Mouse (Mus musculus) small intestine, adult 2 months (tissue): ENCODE measurements around the gene Hsd17b12. TPM values are rescaled to one million over a fixed set of nuclear protein-coding genes. Genes with fewer than 3 reads are reported as not detected.
A peak's percentile ranks its signal among the peaks of the same experiment; 100 is the strongest.

Source experiments
- H3K27ac ChIP-seq: fragments of 200-500 bp; 2 replicates; pipeline ENCODE4 v1.5.1; 2012; ENCODE audit warnings: low read depth, low read length, control low read depth, inconsistent platforms; ENCODE audit not compliant: insufficient read depth
- H3K27me3 ChIP-seq: fragments of 200-500 bp; 2 replicates; pipeline ENCODE4 v1.6.1; 2012; ENCODE audit warnings: mild to moderate bottlenecking, moderate library complexity, low read length, inconsistent platforms; ENCODE audit not compliant: control insufficient read depth, insufficient read depth
- H3K36me3 ChIP-seq: fragments of 200-500 bp; 2 replicates; pipeline ENCODE4 v1.6.1; 2012; ENCODE audit warnings: mild to moderate bottlenecking, low read length, control low read depth, inconsistent platforms; ENCODE audit not compliant: control insufficient read depth, insufficient read depth
- H3K4me1 ChIP-seq: fragments of 200-500 bp; 2 replicates; pipeline ENCODE4 v1.6.1; 2012; ENCODE audit warnings: low read length, inconsistent platforms, mixed read lengths; ENCODE audit not compliant: control insufficient read depth, insufficient read depth, insufficient read length
- H3K4me3 ChIP-seq: fragments of 200-500 bp; 2 replicates; pipeline ENCODE4 v1.5.1; 2012; ENCODE audit warnings: low read depth, mild to moderate bottlenecking, control low read depth, inconsistent platforms, low read length, moderate library complexity
- CTCF ChIP-seq: fragments of 200-500 bp; IDR thresholded peaks from 2 replicates; pipeline ENCODE4 v1.5.1; 2012; ENCODE audit warnings: low read depth, mild to moderate bottlenecking, control low read depth, inconsistent platforms, low read length, moderate library complexity, mixed read lengths; ENCODE audit not compliant: insufficient replicate concordance, insufficient read length; ENCODE audit errors: extremely low read depth
- POLR2A ChIP-seq: fragments of 200-500 bp; IDR thresholded peaks from 2 replicates; pipeline ENCODE4 v1.6.1; 2012; ENCODE audit warnings: low read depth, mild to moderate bottlenecking, control low read depth, inconsistent platforms, low read length, moderate library complexity
- WGBS: fragments of 180-500 bp; shearing (Covaris S2); methylation state at CpG from one replicate; pipeline ENCODE4 v1.1.7; 2018; 5-methylcytosine and 5-hydroxymethylcytosine counted together
- polyA plus RNA-seq: library from polyadenylated mRNA; depleted of rRNA; stranded (reverse); fragments of >200 nt; gene quantifications from 2 replicates; pipeline ENCODE4 v1.2.3, GENCODE M21; 2012

Hsd17b12 gene
- polyA plus RNA-seq, 1 experiment, result 11.6 TPM

GRCm38 (mm10) chr2:94050901-94051300 lies 106.9 kb downstream of the Hsd17b12 start:
- Histone ChIP-seq H3K27ac (no peak overlapping the region), H3K27me3 (no peaks in the 10 kb centered on the region), H3K4me3 (no peak overlapping the region), H3K36me3 (peaks cover 2% of the 10 kb centered on the region; the same call in 1 of the 2 replicates), H3K4me1 (no peaks in the 10 kb centered on the region)
- 97% methylated on average over 3 of the region's 3 CpGs for WGBS
- no peak for TF ChIP-seq CTCF

- Histone ChIP-seq H3K4me3 (no peak overlapping the region), H3K27me3 (no peaks in the 10 kb centered on the region), H3K36me3 (peaks cover 2% of the 10 kb centered on the region; the same call in 1 of the 2 replicates), H3K4me1 (peaks cover 2% of the 10 kb centered on the region; the same call in 1 of the 2 replicates), H3K27ac (no peak overlapping the region)
- WGBS, result 62% methylated on average over 5 of the region's 5 CpGs
- TF ChIP-seq POLR2A (no peak), CTCF (no peak)
These were observed 108.1 kb downstream of the Hsd17b12 start for GRCm38 (mm10) chr2:94049471-94050176.

- 75% methylated on average over 5 of the region's 5 CpGs for WGBS
- Histone ChIP-seq H3K4me1 (peaks cover 5% of the 10 kb centered on the region; the same call in 1 of the 2 replicates), H3K36me3 (peaks cover 2% of the 10 kb centered on the region; the same call in 1 of the 2 replicates), H3K4me3 (no peak overlapping the region), H3K27me3 (no peaks in the 10 kb centered on the region), H3K27ac (no peak overlapping the region)
- TF ChIP-seq CTCF (no peak), POLR2A (no peak)
These were observed 108.9 kb downstream of the Hsd17b12 start for GRCm38 (mm10) chr2:94048733-94049470.

- TF ChIP-seq POLR2A (no peak), CTCF (no peak)
- H3K4me1 ChIP-seq, result peaks cover 5% of the 10 kb centered on the region; the same call in 1 of the 2 replicates
- H3K36me3 ChIP-seq, result peaks cover 2% of the 10 kb centered on the region; the same call in 1 of the 2 replicates
- no peak overlapping the region for H3K27ac ChIP-seq
- 85% methylated on average over 1 of the region's 1 CpGs for WGBS
- H3K4me3 ChIP-seq, result no peak overlapping the region
- no peaks in the 10 kb centered on the region for H3K27me3 ChIP-seq
These were observed 109.5 kb downstream of the Hsd17b12 start for GRCm38 (mm10) chr2:94048271-94048670.

- TF ChIP-seq CTCF (no peak), POLR2A (no peak)
- H3K36me3 ChIP-seq, result peaks cover 5% of the 10 kb centered on the region; the same call in 1 of the 2 replicates
- H3K27ac ChIP-seq, result no peak overlapping the region
- peaks cover 5% of the 10 kb centered on the region; the same call in 1 of the 2 replicates for H3K4me1 ChIP-seq
- H3K27me3 ChIP-seq, result no peaks in the 10 kb centered on the region
- no peak overlapping the region for H3K4me3 ChIP-seq
- WGBS, result 63% methylated on average over 6 of the region's 6 CpGs
These were observed 112.2 kb downstream of the Hsd17b12 start for GRCm38 (mm10) chr2:94045411-94046090.

- Histone ChIP-seq H3K27me3 (no peaks in the 10 kb centered on the region), H3K27ac (0 out of 2 replicates have a peak overlapping the region, but pooled peaks have one; percentile 5), H3K36me3 (peaks cover 5% of the 10 kb centered on the region; the same call in 1 of the 2 replicates), H3K4me3 (no peak overlapping the region), H3K4me1 (peaks cover 5% of the 10 kb centered on the region; the same call in 1 of the 2 replicates)
- TF ChIP-seq CTCF (no peak), POLR2A (no peak)
- WGBS, result 24% methylated on average over 2 of the region's 2 CpGs
These were observed 113.6 kb downstream of the Hsd17b12 start for GRCm38 (mm10) chr2:94044174-94044573.

- TF ChIP-seq POLR2A (no peak), CTCF (no peak)
- 75% methylated on average over 5 of the region's 5 CpGs for WGBS
- Histone ChIP-seq H3K27me3 (no peaks in the 10 kb centered on the region), H3K4me1 (peaks cover 5% of the 10 kb centered on the region; the same call in 1 of the 2 replicates), H3K4me3 (no peak overlapping the region), H3K36me3 (peaks cover 5% of the 10 kb centered on the region; the same call in 1 of the 2 replicates), H3K27ac (no peak overlapping the region)
These were observed 114.1 kb downstream of the Hsd17b12 start for GRCm38 (mm10) chr2:94043662-94044061.
